Mouse (Mus musculus): ENCODE measurements at regions not wholly inside any gene's neighbourhood (a gene's known extent, or its start where the extent isn't known, plus 50 kb on each side); places are given as distances from the start of the nearest gene placed in this dataset.
"Not testable (repeated sequence)": the region's sequence is repeated elsewhere in the genome, so short reads cannot be mapped to it uniquely, and the experiment has no call there.

DNA sequence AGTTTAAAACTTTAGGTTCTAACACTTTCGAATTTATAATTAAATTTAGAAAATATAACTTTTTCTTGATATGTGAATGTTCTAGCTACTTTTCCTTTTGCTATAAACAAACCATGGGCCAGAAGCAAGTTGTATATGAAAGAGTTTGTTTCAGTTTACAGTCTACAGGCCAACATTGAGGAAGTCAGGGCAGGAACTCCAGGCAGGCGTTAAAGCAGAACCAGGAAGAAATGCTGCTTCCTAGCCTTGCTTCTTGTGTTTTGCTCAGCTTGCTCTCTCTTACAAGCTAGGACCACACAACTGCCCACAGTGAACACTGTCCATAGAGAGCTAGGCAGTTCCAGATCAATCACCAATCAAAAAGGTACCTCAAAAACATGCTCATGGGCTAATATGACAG, 861.9 kb upstream of the Olfr1507 start:
- intact Hi-C loops (cut with DNase I); DNase-seq: not testable (repeated sequence)

DNA sequence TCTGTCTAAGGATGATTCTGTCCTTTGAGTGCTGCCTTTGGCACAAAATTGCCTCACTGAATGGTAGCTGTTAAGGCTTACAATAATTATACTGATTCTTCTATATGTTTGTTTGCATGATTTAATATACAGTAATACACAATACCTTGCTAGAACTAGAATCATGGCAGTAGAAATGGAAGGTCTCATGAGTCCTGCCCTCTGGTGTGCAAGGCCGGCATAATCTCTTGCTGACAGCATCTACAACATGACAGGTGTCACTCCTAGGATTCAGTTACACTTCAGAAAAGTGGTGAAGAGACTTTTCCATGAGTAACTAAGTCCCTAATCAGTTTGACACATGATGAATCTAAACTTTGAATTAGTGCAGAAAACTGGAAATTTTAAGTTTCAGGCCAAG, 861.2 kb upstream of the Olfr1507 start:
- DNase-seq; intact Hi-C loops (cut with DNase I): not testable (repeated sequence)

DNA sequence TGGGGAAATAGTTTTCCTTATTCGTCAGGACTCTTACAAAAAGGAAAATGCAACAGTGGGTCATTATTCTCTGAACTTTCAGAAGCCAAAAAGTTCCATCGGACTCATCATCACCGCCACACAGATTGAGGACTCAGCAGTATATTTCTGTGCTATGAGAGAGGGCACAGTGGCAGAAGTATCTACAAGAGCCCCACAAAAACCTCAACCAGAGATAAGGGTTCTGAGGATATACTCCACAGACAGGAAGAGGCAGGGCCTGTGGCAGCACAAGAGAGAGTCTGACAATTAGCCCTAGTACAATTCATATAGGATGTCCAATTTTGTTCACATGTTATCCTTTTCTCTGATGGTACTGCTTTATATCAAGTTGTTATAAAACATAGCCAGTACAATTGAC, 855.9 kb upstream of the Olfr1507 start:
- DNase-seq; intact Hi-C loops (cut with DNase I): not testable (repeated sequence)

DNA sequence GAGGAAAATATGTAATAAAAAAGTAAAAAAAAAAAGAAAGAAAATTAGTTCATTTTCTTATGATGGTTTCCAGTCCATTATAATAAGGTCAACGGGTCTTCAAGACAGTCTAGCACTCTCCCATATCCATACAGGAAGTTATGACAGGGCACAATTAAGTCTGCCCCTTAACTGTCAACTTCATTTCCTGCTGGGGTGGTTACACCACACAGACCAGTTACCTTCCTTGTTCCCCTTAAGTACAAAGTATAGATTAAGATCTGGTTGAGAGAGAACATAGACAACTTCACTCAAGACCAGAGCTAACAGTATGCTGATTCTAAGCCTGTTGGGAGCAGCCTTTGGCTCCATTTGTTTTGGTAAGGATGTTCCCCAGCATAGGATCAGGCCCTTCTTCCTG, 855.2 kb upstream of the Olfr1507 start:
- intact Hi-C loops (cut with DNase I); DNase-seq: not testable (repeated sequence)

DNA sequence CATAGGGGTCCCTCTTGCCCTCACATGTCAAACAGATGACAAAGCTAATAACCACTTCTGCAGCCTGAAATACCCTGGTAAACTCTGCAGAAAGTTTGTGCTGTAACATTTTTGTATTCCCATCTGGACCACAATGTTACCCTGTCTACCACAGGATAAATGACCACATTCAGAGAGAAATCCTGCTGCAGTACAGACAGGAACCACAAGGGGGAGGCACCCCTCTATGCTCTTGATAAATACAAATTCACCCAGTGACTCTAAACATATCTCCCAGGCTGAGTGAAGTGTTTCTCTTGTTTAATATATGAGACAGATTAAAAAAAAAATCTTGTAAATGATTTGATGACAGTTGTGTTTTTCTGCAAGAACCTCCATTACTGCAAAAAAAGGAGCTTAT, 853.6 kb upstream of the Olfr1507 start:
- intact Hi-C loops (cut with DNase I), result not testable (repeated sequence)
- DNase-seq, result peak in 1 of 2 experiments; percentile 6

DNA sequence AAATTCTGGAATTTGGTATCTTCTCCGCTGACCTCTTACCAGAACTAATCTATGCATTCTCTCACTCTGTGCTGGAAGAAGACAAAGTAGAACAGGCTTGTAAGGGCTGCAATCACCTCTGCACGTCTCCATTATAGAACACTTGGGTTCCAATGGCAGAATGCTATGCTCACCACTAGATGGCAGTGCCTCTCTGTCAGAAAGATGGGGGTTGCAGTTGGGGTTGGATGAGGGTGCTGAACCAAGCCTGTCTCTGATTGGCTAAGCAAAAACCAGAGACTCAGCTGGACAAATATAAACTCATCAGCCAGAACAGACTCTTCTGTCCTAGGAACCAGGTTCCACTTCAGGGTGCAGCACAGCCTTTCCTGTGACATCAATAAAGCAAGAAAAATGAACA, 850.0 kb upstream of the Olfr1507 start:
- DNase-seq, result peak in 1 of 2 experiments; percentile 2
- intact Hi-C loops (cut with DNase I), result not testable (repeated sequence)

DNA sequence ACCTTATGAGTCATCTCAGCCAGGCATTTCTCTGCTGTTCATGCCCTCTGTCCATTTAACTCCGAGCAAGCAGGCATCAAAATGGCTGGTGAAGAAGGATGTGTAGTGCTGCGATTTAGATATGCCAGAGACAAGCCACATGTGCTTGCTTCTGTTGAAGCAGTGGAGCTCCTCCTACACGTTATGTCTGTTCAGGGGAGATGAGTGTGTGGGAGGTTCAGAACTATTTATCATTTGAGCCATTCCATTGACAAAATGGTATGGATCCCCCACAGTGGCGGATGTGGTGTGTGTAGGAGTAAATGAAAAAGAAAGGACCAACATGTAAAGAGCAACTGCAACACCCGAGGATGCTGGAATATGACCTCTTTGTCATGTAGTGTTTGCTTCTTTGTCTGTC, 848.3 kb upstream of the Olfr1507 start:
- DNase-seq; intact Hi-C loops (cut with DNase I): not testable (repeated sequence)

DNA sequence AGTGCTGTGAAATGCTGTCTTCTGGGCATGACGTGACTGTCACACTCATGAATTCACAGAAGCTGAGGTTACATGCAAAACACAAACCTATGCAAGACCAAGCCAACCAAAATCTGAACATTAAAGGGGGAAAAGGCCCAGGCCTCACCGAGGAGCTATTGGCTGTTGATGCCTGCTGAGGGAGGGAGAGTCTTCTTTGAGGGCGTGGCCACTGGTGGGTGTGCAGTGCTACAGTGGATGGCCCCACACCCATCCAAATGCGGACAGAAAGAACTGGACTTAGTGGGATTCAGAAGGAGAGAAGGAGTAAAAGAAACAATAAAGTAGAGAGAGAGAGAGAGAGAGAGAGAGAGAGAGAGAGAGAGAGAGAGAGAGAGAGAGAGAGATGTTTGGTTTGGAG, 843.6 kb upstream of the Olfr1507 start:
- DNase-seq; intact Hi-C loops (cut with DNase I): not testable (repeated sequence)

DNA sequence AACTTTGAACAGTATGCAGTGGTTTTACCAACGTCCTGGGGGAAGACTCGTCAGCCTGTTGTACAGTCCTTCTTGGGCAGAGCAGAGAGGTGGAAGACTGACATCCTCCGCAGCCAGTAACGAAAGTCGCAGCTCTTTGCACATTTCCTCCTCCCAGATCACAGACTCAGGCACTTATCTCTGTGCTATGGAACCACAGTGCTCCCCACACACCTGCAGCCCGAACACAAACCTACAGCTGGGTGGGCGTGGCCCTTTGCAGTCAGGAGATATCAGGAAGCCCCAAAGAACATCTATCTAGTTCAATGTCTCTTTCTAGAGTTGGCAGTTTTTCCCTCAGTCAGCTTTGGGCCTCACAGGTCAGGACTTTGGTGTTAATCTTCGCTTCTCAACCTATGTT, 841.9 kb upstream of the Olfr1507 start:
- intact Hi-C loops (cut with DNase I), result not testable (repeated sequence)

DNA sequence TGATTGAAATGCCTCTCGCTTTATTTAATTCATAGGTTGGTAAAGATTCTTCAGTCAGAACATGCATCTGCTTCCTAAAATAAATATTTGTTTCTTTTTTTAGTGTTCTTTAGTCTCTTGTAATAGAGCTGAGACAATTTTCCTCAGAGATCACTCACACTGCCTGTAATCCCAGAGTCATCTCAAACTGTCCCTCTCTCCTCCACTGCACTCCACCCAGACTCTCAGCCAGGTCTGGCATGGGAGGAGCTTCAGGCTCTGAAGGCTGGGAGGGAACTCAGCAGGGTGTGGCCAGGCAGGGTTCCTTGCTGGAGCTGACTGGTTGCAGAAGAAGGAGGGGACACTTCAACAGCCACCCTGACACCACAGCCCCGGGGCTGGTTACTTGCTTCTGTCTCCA, 841.2 kb upstream of the Olfr1507 start:
- intact Hi-C loops (cut with DNase I); DNase-seq: not testable (repeated sequence)

More for the DNA sequence above, 841.9 kb upstream of the Olfr1507 start:
- not testable (repeated sequence) for DNase-seq

DNA sequence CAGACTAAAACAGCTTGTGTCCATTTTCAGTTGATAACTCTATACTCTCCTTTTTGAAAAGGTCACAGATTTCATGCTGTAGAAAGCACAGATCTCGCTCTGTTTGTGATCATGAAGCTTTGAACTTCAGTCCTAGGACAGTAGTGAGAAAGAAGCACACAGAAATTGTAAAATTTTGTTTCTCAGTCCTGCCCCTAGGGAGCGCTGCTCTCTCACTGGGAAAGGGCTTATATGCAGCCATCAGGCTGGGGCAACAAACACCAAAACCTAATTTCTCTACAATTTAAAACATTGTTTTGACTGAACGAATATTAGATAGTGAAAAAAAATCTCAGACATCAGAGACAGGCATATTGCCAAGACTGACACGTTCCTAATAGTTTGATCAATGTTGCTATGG, 838.9 kb upstream of the Olfr1507 start:
- DNase-seq; intact Hi-C loops (cut with DNase I): not testable (repeated sequence)

DNA sequence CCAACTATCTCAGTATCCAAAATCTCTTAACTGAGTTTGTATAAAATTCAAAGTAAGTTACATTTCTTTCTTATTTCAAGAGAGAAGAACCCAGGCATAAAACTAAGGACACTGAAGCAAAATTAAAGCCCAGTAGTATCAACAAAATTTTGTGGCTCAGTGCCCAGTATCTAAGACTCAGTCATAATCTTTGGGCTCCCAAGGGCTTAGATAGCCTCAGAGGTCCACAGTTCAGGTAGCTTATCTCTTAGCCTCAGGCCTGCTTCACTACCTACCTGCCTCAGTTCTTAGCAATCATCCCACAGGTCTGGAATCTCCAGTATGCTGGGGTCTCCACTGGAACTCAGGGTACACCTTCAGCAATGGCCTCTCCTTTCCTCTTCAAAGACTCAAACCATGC, 835.6 kb upstream of the Olfr1507 start:
- DNase-seq; intact Hi-C loops (cut with DNase I): not testable (repeated sequence)

DNA sequence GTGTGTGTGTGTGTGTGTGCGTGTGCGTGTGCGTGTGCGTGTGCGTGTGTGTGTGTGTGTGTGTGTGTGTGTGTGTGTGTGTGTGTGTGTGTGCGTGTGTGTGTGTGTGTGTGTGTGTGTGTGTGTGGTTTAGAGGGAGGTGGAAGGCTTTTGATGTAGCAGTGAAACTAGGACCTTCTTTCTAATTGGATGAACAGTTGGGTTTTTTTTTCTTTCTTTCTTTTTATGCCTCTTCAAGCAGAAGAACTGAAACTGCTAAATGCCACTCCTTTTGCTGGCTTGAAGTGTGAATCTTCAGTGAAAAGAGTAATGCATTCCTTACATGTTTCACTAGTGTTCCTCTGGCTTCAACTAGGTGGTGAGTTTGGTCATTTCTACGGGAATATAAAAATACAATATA, 828.8 kb upstream of the Olfr1507 start:
- intact Hi-C loops (cut with DNase I); DNase-seq: not testable (repeated sequence)

DNA sequence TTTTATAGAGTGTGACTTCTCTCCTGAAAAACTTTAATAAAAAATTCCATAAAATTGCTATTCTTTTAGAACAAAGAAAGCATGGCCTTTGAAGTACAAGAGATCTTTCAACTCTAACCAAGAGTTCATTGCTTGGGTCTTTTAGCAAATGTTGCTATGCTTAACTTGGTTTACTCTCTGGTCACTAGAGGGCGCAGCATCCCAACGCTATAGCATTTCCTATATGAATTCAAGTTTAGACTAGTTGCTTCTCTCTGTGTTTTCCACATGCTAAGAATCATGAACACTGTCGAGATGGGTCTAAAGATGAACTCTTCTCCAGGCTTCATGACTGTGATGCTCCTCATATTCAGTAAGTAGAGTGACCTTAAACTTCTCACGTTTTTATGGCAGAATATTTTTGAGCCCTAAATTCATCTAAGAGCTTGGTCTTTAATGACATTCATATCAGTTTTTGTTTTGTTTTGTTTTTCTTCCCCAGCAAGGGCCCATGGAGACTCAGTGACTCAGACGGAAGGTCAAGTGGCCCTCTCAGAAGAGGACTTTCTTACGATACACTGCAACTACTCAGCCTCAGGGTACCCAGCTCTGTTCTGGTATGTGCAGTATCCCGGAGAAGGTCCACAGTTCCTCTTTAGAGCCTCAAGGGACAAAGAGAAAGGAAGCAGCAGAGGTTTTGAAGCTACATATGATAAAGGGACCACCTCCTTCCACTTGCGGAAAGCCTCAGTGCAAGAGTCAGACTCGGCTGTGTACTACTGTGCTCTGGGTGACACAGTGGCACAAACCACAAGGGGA, 823.2 kb upstream of the Olfr1507 start:
- intact Hi-C loops (cut with DNase I); DNase-seq: not testable (repeated sequence)

DNA sequence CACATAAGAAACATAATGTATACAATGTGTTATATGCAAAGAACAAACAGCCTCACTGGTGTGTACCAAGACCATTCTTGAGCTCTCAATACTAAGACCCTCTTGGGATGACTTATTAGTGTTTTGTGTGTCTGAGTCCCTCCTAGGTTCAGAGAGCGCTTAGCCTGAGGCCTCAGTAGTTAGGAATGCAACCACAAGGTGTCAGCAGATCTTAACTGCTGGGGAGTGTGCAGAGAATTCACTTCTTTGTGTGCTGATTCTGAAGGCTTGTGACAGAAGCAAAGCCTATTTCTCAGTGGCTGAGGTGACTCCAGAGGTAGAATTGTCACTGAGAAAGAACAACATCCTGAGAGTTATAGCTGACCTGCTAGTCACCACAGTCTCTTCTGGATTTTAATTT, 816.9 kb upstream of the Olfr1507 start:
- DNase-seq; intact Hi-C loops (cut with DNase I): not testable (repeated sequence)

DNA sequence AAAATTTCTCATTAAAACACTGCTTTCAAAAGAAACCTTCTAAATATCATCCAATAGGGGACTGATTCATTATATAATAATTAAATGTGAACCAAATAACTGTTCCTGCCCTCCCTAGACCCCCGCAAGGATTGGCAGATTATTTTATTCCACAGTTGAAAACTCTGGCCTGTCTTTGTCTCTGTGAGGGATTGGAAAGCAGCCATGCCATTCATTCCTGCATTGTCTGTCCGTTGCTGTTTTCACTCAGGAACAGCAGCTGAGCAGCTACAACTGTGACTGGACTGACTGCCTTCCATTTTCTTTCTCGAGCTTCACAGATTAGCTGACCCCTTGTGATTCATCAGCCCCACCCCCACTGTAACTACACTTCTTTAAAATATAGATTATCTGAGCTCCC, 807.6 kb upstream of the Olfr1507 start:
- intact Hi-C loops (cut with DNase I); DNase-seq: not testable (repeated sequence)

DNA sequence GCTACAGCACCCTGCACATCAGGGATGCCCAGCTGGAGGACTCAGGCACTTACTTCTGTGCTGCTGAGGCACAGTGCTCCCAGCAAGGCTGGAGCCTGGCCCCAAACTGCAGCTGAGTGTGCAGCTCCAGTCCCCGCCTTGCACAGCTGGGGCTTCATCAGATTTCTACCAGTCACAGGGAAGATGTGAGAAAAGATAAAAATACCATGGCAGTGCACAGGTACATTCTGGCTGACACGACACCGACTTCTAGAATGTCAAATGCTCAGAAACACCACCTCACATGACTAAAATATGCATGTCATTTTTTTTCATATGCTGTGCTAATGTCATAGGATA, 806.9 kb upstream of the Olfr1507 start:
- DNase-seq; intact Hi-C loops (cut with DNase I): not testable (repeated sequence)

DNA sequence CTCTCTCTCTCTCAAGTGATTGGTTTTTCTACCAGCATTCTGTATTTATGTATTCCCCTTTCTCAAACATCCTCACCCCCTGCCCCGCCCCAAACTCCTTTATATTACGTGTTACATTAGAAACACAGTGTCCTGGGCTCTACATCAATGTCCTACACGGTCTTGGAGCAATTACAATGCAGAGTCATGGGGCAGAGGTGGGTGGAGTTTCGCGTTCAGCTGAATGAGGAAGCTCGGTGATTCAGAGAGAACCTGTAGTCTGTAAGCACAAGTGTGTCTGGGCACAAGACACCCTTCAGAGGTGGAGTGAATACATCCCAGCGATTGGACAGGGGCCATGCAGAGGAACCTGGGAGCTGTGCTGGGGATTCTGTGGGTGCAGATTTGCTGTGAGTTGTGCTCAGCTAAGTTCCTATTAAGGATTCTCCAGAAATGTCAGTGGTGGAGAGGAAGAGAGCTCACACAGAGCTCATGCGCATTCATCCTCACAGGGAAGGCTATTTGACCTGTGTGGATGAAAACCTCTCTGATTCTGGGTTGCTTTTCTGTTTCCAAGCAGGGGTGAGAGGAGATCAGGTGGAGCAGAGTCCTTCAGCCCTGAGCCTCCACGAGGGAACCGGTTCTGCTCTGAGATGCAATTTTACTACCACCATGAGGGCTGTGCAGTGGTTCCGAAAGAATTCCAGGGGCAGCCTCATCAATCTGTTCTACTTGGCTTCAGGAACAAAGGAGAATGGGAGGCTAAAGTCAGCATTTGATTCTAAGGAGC, 806.4 kb upstream of the Olfr1507 start:
- DNase-seq; intact Hi-C loops (cut with DNase I): not testable (repeated sequence)

DNA sequence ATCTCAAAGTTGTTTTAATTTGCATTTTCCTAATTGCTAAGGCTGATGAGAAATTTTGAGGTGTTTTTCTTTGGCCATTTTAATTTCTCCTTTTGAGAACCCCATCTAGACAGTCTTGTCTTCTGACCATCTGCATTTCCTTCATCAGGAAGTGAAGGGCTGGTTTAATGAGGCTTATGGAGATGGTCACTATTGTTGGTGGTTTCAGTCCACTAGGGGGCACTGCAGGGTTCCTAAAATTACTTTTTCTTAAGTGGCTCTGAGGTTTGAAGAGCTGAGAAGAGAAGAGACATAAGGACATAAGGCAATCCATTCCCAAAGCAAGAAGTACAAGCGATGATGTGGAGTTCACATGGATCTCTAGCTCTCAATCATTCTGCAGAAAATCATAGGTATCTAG, 805.6 kb upstream of the Olfr1507 start:
- intact Hi-C loops (cut with DNase I), result not testable (repeated sequence)

DNA sequence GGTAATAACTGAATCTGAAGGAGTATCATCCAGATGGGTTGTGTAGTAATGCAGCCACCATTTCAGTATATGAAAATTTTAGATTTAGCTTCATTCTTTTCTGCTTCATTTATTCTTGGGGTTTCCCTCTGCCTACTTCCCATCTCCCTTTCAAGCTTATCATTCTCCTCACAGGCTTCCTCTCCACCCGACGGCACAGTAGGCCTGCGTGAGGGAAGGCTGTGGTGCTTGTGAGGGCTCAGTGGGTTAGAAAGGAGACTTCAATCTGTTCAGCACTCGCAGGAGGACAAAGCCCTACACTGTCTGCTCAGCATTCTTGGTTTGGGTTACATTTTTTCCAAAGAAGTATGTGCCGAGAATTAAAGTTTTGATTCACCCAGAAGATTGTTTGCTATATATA, 804.2 kb upstream of the Olfr1507 start:
- DNase-seq; intact Hi-C loops (cut with DNase I): not testable (repeated sequence)

More for the DNA sequence above, 805.6 kb upstream of the Olfr1507 start:
- not testable (repeated sequence) for DNase-seq

DNA sequence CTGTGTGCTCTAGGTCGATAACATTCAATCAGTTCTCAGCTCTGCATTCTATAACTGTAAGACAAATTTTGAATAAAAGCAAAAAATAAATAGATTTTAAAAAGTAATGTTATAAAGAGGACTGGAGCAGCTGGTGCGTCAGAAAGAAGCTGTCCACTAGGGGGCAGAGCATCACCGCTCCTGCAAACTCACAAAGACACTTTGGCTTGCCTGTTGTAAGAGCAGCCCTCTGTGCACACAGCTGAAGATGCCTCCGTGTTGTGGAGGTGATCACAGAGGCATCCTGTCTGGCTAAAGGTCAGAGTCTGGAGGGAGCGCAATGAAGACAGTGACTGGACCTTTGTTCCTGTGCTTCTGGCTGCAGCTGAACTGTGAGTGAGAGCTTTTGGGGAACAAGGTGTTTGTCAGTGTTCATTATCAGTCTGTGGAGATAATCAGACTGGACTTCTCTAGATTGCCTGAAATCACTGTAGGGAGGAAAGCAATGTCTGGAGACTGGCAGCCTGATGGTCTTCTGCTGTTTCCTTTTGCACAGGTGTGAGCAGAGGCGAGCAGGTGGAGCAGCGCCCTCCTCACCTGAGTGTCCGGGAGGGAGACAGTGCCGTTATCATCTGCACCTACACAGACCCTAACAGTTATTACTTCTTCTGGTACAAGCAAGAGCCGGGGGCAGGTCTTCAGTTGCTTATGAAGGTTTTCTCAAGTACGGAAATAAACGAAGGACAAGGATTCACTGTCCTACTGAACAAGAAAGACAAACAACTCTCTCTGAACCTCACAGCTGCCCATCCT, 788.0 kb upstream of the Olfr1507 start:
- intact Hi-C loops (cut with DNase I); DNase-seq: not testable (repeated sequence)

Measured in heart, postnatal 14 days (tissue).